Mouse (Mus musculus): ENCODE results near the gene Stn1. TPM values are rescaled to one million over a fixed set of nuclear protein-coding genes. Genes with fewer than 3 reads are reported as not detected.

Gene Stn1
- polyA plus RNA-seq, 1 experiment from 2014 or later = 36.9 TPM

DNA sequence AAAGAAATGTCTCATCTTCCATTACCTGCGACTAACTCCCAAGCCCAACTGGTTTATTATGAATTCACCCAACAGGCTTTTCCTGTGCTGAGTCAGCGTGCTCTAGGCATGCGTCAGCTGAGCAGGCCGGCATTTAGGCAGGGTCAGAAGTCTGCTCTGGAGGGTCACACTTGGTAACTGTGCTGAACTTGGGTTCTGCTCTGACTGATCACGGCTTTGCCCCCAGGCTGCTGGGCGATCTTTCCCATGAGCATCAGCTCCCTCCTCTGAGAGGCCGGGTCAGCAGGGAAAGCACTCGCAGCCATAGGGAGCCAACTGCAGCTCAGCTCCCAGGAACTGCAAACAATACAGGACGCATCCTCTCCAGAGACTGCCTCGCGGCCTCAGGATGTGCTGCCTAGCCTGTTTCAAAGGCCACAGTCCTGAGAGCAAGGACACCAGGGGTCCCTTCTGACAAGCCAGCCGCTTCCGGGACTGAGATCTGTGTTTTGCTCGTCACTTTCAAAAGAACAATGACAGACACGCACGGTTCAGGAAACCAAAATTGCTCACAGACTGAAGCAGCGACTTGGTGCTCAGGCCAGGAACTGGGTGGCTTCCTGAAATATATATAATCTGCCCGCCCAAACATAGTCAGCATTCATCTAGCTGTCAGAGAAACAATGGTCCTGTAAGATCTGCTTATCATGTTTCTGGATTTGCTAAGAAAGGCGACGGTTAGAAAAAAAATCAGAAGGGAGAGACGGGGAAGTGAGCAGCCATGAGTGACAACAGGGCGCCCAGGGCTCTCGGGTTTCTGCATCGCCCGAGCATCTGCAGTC, 26.6 kb downstream of the Stn1 start:
- peak; percentile 81 for DNase-seq (ENCODE audit: low spot score)

DNA sequence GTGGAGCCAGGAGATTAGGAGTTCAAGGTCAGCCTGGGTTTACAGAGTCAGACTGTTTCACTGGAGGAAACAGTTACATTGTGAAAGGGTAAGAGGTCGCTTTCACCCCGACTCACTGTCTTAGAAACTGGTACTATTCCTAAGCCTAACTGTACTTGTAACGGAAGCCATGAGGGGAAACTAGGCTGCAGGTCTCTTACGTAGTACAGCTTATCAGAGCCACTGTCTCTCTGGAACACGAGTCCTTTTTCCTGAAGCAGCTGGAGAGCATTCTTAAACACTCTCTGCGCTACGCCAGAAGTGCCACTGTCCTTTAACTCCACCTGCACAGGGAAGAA, 27.2 kb downstream of the Stn1 start:
- no peak for DNase-seq (ENCODE audit: low spot score)

DNA sequence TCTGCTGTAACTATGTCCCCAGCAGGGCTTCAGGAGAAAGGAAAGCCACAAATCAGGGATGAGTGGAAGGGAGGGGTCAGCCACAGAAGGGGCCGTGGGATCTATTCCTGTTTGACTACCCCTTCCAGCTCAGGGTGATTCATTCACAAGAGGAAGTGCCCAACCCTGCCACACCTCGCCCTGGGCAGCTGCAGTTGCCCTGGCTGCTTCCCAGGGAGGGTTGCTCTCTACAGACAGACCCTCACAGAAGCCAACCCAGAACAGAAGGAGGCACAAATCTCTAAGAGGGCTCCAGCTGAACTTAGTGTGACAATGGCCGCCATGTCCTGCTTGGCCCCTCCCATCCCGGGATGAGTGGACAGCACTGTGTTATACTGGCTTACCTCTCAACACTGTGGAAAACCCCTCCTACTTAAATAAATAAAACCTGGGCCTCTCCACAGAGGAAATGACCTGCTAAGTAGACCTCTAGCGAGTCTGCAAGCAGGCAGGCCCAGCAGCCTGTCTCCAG, 28.5 kb downstream of the Stn1 start:
- no peak for DNase-seq (ENCODE audit: low spot score)

DNA sequence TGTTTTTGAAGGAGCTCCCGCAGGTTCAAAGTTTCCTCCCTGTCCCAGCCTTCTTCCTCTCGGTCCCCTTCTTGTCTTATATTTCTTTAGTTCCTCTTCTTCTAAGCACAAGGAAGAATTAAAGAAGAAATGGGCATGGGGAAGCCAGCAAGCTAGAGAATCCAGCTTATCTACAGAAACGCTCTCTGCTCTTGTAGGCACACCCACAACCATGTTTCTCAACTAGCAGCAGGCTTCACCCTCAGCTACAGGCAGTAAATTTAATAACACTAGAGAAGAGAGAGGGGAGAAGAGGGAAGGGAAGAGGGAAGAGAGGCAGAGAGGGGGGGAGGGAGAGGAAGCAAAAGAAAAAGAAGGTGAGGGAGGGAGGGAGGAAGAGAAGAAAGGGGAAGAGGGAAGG, 29.1 kb downstream of the Stn1 start:
- no peak for DNase-seq (ENCODE audit: low spot score)

DNA sequence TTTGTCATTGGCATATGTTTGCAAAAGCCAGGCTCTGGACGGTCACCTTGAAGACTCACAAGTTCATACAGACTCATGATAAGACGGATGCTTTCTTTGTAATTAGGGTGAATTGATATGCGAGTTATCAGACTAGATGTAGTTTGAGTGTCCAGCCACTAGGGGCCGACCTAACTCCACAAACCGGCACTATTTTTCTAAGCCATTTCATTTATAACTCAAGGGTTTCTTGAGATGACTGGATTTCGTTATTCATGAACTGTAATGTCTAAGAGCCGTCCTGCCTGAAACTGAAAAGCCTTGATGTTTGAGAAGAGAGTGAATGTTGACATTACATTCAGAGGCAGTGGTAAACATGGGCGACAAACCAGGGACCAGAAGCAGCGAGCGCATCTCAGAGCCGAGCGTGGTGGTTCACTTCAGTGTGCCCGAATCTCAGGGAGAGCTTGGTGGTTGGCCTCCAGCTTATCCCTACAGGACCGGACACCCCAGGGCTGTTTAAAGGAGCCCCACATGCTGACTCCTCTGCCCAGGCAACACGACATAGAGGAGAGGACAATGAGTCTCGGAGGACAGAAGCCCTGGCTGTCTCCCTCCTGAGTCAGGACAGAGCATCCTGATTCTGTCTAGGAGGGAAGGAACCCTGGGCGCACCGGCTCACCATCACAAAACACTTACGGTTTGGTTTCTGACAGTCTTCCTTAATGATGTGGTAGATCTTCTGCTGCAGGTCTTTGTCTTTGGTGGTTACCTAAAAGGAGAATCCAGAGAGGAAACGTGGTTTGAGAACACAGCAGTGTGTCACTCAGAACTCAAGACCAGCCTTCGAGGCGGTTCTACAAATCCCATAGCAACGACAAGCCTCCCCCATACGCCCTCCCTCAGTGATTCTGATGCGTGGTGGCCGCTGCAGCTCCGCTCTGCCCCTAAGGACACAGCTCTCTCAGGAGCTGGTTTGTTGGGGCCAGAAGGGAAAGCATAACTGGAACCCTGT, 29.9 kb downstream of the Stn1 start:
- peak; percentile 78 for DNase-seq (ENCODE audit: low spot score)

DNA sequence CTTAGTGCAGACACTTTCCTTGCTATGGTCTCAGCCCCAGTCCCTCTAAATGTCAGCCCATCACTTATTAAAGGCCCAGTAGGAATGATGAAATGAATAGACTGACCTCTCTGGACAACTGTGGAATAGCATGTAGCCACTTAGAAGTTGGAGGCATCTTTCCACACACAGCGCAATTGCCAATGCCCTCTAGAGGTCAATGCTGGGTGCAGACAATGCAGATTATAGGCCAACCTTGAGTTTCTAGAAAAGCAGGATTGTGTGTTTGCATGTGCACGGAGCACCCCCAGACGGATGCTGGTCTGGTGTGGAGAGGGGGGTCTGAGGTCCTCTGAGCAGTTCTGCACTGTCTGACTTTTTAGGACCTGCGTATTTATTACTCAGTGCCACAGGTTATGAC, 33.7 kb downstream of the Stn1 start:
- peak; percentile 52 for DNase-seq (ENCODE audit: low spot score)

DNA sequence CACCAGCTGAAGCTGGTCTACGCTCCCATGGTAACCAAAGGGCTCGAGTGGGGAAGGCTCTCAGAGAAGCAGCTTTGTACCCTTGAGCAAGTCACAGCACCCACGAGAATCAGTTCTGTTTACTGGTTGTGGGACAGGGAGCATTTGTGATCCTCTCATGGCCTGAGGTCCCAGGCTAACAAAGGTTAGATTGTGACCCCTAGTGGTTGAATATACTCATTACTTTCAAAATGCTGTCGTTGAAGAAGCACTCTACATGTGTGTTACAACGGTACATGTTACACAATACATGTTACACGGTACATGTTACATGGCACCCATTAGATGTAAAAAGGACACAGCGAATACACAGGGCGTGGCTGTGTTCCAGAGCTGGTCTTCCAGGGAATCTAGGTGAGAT, 34.7 kb downstream of the Stn1 start:
- peak; percentile 57 for DNase-seq (ENCODE audit: low spot score)

DNA sequence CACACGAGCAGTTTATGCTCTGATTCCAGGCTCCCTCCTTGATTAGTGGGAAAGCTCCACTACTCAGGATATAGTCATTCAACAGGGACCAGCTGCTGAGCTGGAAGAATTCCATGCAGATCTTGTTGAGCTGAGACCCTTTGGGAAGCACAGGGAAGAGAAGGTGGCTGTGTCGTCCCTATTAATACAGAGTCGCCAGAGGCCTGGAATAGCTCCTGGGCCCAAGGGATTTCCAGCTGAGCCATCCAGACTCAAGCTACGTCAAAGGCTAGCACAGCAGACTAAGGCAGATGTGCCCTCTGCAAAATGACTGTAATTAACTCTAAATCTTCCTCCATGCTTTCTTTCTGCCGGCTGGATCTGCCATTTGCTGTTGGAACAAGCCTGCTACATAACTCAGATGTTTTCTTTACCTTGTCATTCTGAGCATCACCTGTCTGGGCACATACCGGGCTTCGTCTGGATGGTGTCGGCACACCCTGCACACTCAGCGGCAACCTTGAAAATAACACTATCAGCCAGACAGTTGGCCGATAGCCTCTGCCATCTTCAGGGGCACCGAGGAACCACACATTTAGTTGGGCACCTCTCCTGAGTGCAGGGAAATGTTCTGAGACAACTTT, 36.8 kb downstream of the Stn1 start:
- DNase-seq (ENCODE audit: low spot score) = no peak

DNA sequence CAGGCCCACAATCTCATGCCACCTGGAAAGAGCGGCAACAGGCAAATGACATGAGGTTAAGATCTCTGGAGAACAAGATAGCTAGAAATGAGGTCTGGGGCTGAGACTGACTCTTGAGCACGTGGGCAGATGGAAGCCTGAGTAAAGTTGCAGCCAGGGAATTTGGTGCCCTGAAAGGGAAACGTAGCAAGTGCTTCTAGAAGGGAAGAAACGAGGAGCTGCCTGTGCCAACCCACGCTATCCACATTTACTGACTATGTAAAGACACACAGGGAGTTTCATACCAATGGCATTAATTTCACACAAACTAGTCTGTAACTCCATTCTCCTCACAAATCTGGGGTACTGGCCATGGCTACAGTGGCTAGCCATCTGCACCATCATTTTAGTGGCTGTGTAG, 37.5 kb downstream of the Stn1 start:
- DNase-seq (ENCODE audit: low spot score) = no peak

DNA sequence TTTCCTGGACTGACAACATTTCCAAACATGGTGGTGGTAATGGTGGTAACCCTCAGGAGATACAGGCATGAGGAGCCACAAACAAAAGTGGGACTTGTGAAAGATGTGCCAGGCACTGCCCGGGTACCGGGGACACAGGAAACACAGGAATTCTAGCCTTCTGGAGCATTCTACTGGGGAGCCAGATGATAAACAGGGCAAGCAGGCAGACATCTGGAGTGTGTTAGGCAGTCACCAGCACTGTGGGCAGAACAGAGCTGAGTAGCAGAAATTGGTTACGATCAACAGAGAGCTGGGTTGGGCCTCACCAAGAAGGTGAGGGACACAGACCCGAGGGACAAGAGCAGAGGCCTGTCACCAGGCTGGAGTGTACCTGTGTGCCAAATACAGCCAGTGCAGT, 38.4 kb downstream of the Stn1 start:
- DNase-seq (ENCODE audit: low spot score) = no peak

DNA sequence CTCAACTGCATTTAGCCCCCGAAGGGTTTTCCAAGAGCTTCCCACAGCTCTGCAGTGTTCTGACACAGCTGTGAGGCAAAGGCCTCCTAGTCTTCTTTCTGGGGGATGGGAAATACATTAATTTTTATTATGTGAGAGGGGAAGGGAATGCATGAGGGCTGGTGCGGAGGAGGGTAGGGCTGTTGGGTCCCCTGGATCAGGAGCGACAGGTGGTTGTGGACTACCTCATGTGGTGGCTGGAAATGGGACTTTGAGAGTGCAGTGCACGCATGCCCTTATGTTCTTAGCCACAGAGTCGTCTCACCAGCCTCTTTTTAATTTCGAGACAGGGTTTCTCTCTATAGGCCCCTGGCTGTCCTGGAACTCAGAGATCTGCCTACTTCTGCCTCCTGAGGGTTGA, 39.6 kb downstream of the Stn1 start:
- no peak for DNase-seq (ENCODE audit: low spot score)

DNA sequence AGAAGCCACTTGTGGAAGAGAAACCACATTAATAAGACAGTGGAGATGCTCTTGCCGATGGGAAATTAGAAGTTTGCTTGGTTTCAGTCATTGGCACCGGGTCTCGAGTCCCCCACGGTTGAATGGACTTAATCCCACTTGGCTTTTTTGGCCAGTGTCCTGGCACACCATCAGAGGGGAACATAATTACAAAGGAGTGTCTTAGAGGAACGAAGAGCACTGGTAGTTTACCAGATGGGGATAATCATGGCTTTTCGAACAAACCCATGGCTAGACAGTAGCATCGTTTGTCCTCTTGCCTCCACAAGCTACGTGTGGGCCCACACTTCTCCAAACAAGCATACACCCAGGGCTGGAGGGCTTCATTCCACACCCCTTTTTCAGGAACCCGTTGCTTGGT, 40.0 kb downstream of the Stn1 start:
- no peak for DNase-seq (ENCODE audit: low spot score)

DNA sequence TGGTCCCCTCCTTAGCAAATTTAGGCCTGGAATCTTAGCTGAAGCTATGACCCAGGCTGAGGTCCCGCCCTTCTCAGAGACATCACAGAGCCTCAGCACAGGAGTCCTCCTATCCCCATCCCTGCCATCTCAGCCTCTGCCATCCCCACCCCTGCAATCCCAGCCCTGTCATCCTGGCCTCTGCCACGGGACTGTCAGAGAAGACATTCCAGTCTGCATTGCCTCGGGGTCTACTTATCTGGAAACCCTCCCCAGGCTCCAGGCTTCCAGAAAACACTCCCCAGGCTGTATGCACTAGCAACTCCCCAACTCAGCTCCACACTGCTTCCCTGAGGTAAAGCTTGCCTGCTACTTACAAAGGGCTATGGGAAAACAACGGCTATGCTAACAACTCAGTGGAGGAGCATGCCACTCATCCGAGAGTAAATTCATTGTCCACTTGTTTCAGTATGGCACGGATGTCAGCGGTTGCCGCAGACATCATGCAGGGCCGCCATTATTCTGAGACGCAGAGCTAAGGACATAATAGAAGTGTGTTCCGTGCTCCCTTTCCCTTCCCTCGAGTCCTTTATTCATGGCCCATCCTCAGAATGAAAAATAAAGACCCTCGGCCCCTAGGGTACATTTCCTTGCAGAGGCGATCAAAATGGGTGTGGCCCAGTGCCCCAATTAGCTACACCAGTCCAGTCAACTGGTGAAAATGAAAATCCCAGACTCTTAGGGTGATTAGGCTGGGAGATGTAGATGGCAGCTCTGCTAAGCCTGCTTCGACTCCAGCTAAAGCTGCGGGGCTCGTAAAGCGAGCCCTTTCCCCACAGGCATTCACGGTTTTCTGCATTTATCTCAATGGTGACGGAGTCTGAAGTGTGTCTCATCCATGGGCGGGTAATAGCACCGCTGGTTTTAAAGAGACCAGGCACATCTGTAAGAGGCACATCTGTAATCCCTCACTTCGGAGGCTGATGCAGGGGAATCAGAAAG, 44.0 kb downstream of the Stn1 start:
- no peak for DNase-seq (ENCODE audit: low spot score)

DNA sequence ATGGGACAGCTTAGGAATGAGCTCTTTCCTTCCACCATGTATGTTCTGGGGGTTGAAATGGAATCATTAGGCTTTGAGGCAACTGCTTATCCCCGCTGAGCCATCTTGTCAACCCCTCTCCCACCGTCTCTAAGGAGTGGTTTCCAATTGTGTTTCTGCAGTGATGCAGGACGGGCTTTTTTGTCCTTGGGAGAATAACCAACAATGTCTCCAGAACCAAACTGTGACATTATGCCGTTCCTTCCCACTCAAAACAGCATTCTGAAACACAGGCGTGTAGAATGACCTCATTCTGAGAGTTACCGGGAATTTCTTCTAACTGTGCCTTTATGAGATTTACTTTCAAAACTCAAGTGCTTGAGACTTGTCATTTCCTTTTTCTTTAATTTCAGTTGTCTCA, 44.9 kb downstream of the Stn1 start:
- DNase-seq (ENCODE audit: low spot score) = no peak

DNA sequence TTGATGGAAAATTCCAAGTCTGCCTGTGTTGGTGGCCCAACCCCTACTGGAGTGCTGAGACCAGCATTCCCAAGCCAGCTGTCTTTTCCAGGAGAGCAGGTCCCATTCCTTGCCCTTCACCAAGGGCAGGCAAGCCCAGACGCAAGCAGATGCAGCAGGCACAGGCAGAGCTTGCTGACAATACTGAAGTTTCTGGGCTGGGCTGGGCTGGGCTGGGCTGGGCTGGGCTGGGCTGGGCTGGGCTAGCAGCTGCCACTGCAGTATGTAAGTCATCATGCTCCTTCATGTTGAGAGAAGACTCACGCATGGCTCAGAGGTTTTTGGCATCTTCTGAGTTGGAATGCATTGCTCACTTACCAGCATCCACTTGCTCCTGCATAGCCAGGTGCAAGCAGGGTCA, 45.5 kb downstream of the Stn1 start:
- DNase-seq (ENCODE audit: low spot score) = no peak

DNA sequence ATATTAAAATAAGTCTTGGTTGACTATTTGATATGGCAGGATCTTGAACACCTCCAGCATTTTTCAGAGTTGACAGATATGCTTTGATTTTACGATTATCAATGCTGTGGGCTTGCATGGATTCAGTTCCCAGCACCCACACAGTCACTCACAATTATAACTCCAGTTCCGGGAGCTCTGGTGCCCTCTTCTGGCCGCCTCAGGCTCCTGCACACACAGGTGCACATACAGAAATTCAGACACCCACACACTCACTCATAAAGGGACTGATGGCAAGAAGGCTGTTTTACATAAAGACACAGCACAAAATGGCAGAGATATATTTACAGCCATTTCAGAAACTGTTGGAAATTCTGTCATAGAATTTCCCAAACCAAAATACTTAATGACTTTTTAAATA, 48.1 kb downstream of the Stn1 start:
- no peak for DNase-seq (ENCODE audit: low spot score)

DNA sequence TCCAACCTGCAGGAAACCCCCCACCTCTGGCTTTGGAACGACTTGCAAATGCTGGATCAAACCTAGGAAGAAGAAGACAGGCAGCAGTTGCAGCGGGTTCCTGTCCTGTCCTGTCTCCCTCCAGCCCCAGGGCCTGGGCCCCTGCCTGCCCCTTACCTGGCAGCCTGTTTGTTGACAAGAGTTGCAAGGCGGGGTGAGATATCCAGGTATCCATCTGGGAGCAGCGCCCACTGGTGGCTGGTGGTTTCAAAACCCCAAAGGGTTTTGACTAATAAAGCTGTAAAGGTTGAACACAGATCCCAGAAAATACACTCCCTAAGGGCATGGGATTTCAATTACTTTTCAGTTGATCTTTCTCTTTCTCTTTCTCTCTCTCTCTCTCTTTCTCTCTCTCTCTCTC, 49.1 kb downstream of the Stn1 start:
- DNase-seq (ENCODE audit: low spot score) = no peak

DNA sequence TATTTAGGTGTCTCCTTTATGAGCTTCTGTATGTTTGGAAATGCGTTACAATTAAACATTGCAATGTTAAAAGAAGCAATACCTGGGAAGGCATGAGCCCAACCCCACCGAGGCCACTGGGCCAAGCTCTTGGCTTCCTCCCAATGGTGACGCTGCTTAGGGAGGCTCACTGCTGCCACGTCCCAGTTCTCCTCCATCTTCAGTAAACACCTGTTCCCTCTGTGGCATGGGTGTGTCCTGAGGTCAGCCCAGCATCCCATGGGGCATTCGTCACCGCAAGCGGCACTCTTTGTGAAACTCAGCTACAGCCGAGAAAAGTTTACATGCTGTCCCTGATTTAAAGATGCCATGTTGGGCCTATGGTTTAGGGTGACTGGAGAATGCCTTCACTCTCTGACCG, 49.7 kb downstream of the Stn1 start:
- no peak for DNase-seq (ENCODE audit: low spot score)

DNA sequence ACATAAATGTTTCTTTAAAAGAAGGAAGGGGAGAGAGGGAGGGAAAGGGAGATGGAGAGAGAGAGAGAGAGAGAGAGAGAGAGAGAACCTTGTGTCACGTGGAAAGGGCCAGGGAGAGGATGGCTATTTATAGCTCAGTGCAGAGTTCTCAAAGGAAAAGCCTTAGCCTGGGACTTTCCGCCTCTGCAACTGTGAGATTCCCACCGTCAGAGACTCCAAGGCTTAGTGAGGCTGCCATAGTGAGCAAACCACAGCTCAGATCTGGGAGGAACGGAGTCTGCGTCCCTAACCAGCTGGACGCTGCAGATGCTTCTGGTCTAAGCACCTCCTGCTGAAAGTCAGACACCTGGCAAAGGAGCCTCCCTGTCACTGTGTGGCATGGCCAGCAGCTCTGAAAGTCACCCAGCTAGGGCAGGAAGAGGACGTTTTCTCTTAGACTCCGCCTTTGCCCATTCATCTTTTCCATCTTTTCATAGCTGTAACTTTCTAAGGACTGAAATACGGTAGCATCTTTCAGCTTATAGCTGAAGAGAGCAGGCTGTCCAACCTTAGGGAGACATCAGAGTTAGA, 51.2 kb downstream of the Stn1 start:
- no peak for DNase-seq (ENCODE audit: low spot score)

DNA sequence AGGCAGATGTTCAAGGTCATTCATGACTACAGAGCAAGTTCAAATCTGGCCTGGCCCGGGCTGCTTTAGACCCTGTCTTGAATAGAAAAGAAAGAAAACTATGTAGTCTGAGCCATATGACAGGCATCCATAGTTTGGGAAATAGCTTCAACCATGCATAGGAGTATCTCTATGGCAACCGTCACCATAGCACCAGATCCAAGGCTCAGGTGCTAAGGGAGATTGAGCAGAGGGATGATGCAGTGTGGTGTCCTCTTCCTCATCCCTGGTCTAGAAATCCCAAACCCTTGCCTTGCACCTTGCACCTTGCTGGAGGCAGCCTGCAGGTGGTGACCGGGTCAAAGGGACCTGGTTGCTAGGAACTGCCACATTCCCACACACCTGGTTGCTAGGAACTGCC, 53.2 kb downstream of the Stn1 start:
- DNase-seq (ENCODE audit: low spot score) = no peak

Data from thymus, postnatal 0 days (tissue).